Mouse (Mus musculus): ENCODE measurements around the gene Opalin. TPM values are rescaled to one million over a fixed set of nuclear protein-coding genes. Genes with fewer than 3 reads are reported as not detected.

Gene Opalin
- polyA plus RNA-seq, 1 experiment from 2014 or later: not detected

- no peak overlapping the region for H3K4me3 ChIP-seq
- H3K27me3 ChIP-seq (ENCODE audit: poor library complexity, severe bottlenecking): peaks cover 30% of the 10 kb centered on the region
- 87% methylated on average over 8 of the region's 8 CpGs for WGBS
- H3K4me1 ChIP-seq: peaks cover 18% of the 10 kb centered on the region
- no peak overlapping the region for H3K27ac ChIP-seq
- no peak for DNase-seq (ENCODE audit: extremely low spot score, low spot score)
- H3K36me3 ChIP-seq (replicated peaks): no peaks in the 10 kb centered on the region
- no peaks in the 10 kb centered on the region for H3K9me3 ChIP-seq
Observed at GRCm38 (mm10) chr19:41101390-41101789, 24.5 kb upstream of the Opalin start.

- H3K27me3 ChIP-seq (ENCODE audit: poor library complexity, severe bottlenecking): peaks cover 27% of the 10 kb centered on the region
- WGBS: 94% methylated on average over 7 of the region's 7 CpGs
- DNase-seq (ENCODE audit: extremely low spot score, low spot score): no peak
- H3K27ac ChIP-seq: no peak overlapping the region
- H3K36me3 ChIP-seq (replicated peaks): no peaks in the 10 kb centered on the region
- no peak overlapping the region for H3K4me3 ChIP-seq
- peaks cover 17% of the 10 kb centered on the region for H3K4me1 ChIP-seq
- H3K9me3 ChIP-seq: no peaks in the 10 kb centered on the region
Observed at GRCm38 (mm10) chr19:41100863-41101262, 23.9 kb upstream of the Opalin start.

GRCm38 (mm10) chr19:41097038-41097437 lies 20.1 kb upstream of the Opalin start:
- Histone ChIP-seq H3K4me3 (no peak overlapping the region), H3K27ac (no peak overlapping the region), H3K4me1 (peaks cover 11% of the 10 kb centered on the region), H3K36me3 (replicated peaks) (no peaks in the 10 kb centered on the region), H3K27me3 (ENCODE audit: poor library complexity, severe bottlenecking) (0 out of 2 replicates have a peak, but pooled peaks cover 12% of the 10 kb centered on the region), H3K9me3 (no peaks in the 10 kb centered on the region)
- WGBS: 68% methylated on average over 4 of the region's 4 CpGs
- DNase-seq (ENCODE audit: extremely low spot score, low spot score): no peak

GRCm38 (mm10) chr19:41091901-41092300 lies 15.0 kb upstream of the Opalin start:
- DNase-seq (ENCODE audit: extremely low spot score, low spot score): no peak
- H3K36me3 ChIP-seq (replicated peaks): no peaks in the 10 kb centered on the region
- no peak overlapping the region for H3K4me3 ChIP-seq
- peaks cover 17% of the 10 kb centered on the region for H3K4me1 ChIP-seq
- H3K27me3 ChIP-seq (ENCODE audit: poor library complexity, severe bottlenecking): peaks cover 31% of the 10 kb centered on the region
- no peak overlapping the region for H3K27ac ChIP-seq
- 78% methylated on average over 2 of the region's 2 CpGs for WGBS
- H3K9me3 ChIP-seq: no peaks in the 10 kb centered on the region

DNA sequence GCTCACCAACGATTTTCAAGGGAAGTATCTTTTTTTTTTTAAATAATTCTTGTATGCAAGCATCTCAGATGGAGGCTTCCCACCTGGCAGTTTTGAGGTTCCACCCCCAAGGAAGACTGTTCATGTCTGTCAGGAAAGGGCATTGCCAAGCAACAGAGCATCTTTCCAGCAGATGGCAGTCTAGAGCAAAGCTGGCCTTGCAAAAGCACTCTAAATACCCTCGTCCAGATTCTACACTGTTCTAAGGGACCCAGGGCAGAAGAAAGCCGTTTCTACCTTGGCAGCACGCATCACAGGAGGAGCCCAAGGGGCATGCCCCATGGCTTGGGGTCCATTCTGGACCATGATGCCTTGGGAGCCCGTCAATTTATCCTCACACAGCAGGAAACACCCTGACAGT lies 12.9 kb upstream of the Opalin start:
- H3K4me3 ChIP-seq: no peak overlapping the region
- WGBS: 15% methylated on average over 5 of the region's 5 CpGs
- no peak overlapping the region for H3K27ac ChIP-seq
- no peaks in the 10 kb centered on the region for H3K36me3 ChIP-seq (replicated peaks)
- DNase-seq (ENCODE audit: extremely low spot score, low spot score): peak; percentile 64
- H3K9me3 ChIP-seq: no peaks in the 10 kb centered on the region
- peaks cover 17% of the 10 kb centered on the region for H3K4me1 ChIP-seq
- H3K27me3 ChIP-seq (ENCODE audit: poor library complexity, severe bottlenecking): peaks cover 31% of the 10 kb centered on the region

- WGBS: 43% methylated on average over 18 of the region's 18 CpGs
Observed at GRCm38 (mm10) chr19:41088491-41088890, 11.6 kb upstream of the Opalin start.

DNA sequence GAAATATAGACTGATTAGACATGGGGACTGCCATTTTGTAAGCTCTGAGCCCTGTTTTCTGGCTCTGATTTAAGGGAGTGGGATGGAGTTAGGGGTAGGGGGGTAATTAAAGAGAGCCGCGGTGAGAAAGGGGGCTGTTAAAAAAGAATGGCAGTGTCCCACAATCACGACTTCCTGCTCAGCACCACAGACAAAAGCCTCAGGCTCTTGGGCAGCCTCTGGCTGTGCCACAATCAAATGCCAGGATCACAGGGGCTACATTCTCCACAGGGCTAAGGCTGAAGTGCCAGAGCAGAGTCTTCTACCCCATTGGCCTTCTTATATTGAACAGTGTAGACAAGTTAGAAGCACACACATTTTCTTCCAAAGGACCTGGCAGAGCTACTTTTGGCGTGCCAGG lies 11.0 kb upstream of the Opalin start:
- Histone ChIP-seq H3K9me3 (no peaks in the 10 kb centered on the region), H3K27ac (no peak overlapping the region), H3K36me3 (replicated peaks) (no peaks in the 10 kb centered on the region), H3K4me3 (no peak overlapping the region), H3K27me3 (ENCODE audit: poor library complexity, severe bottlenecking) (peaks cover 31% of the 10 kb centered on the region), H3K4me1 (peaks cover 17% of the 10 kb centered on the region)
- 64% methylated on average over 4 of the region's 4 CpGs for WGBS
- DNase-seq (ENCODE audit: extremely low spot score, low spot score): no peak

More at GRCm38 (mm10) chr19:41088491-41088890, 11.6 kb upstream of the Opalin start:
- no peak for DNase-seq (ENCODE audit: extremely low spot score, low spot score)
- peaks cover 31% of the 10 kb centered on the region for H3K27me3 ChIP-seq (ENCODE audit: poor library complexity, severe bottlenecking)
- H3K9me3 ChIP-seq: no peaks in the 10 kb centered on the region
- peak overlapping the region; percentile 48; the same call in 1 of the 2 replicates for H3K27ac ChIP-seq
- no peaks in the 10 kb centered on the region for H3K36me3 ChIP-seq (replicated peaks)
- peak overlapping the region; percentile 20 for H3K4me3 ChIP-seq
- peaks cover 17% of the 10 kb centered on the region for H3K4me1 ChIP-seq

GRCm38 (mm10) chr19:41086700-41087099 lies 9.8 kb upstream of the Opalin start:
- no peak overlapping the region for H3K27ac ChIP-seq
- no peaks in the 10 kb centered on the region for H3K9me3 ChIP-seq
- H3K4me1 ChIP-seq: peaks cover 22% of the 10 kb centered on the region
- H3K27me3 ChIP-seq (ENCODE audit: poor library complexity, severe bottlenecking): peaks cover 31% of the 10 kb centered on the region
- 4% methylated on average over 2 of the region's 2 CpGs for WGBS
- peak; percentile 80 for DNase-seq (ENCODE audit: extremely low spot score, low spot score)
- no peaks in the 10 kb centered on the region for H3K36me3 ChIP-seq (replicated peaks)
- no peak overlapping the region for H3K4me3 ChIP-seq

DNA sequence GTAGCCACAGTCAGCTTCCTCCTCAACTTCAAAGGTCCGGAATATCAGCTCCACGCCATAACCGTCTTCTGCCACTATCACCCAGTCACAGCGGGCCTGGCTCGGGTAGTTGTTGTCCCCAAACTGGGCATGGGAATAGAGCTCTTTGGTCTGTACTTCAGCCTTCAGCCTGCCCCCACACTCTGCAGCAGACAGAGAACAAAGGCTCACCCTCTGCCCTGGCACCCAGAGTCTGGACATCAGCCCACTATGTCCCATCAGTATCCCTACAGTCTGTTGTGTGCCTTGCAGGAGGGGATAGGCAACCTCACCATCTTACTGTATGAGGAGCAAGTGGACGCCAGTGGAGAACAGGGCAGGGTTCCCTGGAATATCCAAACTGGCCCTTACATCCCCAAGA lies 9.4 kb upstream of the Opalin start:
- peaks cover 31% of the 10 kb centered on the region for H3K27me3 ChIP-seq (ENCODE audit: poor library complexity, severe bottlenecking)
- no peaks in the 10 kb centered on the region for H3K9me3 ChIP-seq
- DNase-seq (ENCODE audit: extremely low spot score, low spot score): no peak
- H3K4me3 ChIP-seq: no peak overlapping the region
- H3K27ac ChIP-seq: no peak overlapping the region
- H3K36me3 ChIP-seq (replicated peaks): no peaks in the 10 kb centered on the region
- 85% methylated on average over 6 of the region's 6 CpGs for WGBS
- peaks cover 26% of the 10 kb centered on the region for H3K4me1 ChIP-seq

DNA sequence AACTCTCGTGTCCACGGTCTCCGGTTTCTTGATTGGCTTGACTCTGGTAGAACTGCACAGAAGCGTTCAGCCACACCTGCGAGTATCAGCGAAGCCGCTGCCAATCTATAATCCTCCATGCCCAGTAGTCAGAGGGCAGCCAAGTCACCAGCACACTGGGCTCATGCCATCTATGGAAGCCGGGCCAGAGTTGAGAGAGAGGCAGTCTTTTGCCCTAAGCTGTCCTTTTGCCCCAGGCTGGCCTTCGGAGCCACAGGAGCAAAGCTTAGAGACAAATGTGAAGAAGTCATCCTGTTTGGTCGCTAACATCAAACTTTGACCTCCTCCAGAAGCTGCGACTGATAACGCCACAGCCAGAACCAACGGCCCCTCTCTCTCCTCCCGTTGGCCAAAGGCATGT lies 6.7 kb upstream of the Opalin start:
- H3K36me3 ChIP-seq (replicated peaks): no peaks in the 10 kb centered on the region
- H3K4me1 ChIP-seq: peaks cover 22% of the 10 kb centered on the region
- WGBS: 92% methylated on average over 14 of the region's 14 CpGs
- no peak for DNase-seq (ENCODE audit: extremely low spot score, low spot score)
- no peak overlapping the region for H3K4me3 ChIP-seq
- no peak overlapping the region for H3K27ac ChIP-seq
- no peaks in the 10 kb centered on the region for H3K9me3 ChIP-seq
- peaks cover 20% of the 10 kb centered on the region for H3K27me3 ChIP-seq (ENCODE audit: poor library complexity, severe bottlenecking)

- Histone ChIP-seq H3K27ac (peak overlapping the region; percentile 74), H3K36me3 (replicated peaks) (no peaks in the 10 kb centered on the region), H3K27me3 (ENCODE audit: poor library complexity, severe bottlenecking) (peaks cover 3% of the 10 kb centered on the region; the same call in 1 of the 2 replicates), H3K4me1 (peaks cover 13% of the 10 kb centered on the region), H3K9me3 (no peaks in the 10 kb centered on the region), H3K4me3 (no peak overlapping the region)
- DNase-seq (ENCODE audit: extremely low spot score, low spot score): no peak
- WGBS: 62% methylated on average over 3 of the region's 3 CpGs
Observed at GRCm38 (mm10) chr19:41081589-41081988, 4.7 kb upstream of the Opalin start.

DNA sequence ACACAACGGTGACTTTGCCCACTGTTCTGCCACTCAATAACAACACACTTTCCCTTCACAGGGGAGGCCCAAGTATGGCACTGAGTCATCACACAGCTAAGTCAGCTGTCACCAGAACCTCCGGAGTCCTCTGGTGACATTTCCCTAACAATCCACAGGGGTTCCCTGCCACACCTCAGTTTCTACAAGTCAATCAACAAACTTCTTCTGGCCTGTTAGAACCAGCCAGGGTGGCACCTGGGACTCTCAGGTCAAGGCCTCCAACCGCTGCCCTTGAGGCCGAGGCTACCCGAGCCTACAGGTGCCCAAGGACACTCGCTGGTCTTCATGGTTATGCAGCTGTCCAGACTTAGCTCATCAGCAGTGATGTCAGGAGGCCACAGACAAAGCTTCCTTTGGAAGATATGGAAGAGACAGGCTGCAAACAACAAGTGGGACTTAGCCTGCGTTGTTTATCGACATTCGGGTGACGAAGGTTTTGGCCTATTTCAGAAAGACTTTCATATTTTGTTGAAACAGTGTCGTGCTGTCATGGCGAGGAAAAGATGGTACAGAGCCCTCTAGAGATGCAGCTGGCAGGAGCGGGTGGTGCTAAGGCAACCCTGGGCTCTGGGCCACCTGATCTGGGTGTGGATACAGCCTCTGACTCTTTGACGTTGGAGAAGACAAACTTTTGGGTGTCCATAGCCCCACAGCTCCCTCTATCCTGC lies 3.0 kb downstream of the Opalin start:
- H3K36me3 ChIP-seq (replicated peaks): no peaks in the 10 kb centered on the region
- H3K27me3 ChIP-seq (ENCODE audit: poor library complexity, severe bottlenecking): no peaks in the 10 kb centered on the region
- DNase-seq (ENCODE audit: extremely low spot score, low spot score): no peak
- H3K9me3 ChIP-seq: no peaks in the 10 kb centered on the region
- 92% methylated on average over 14 of the region's 14 CpGs for WGBS
- no peak overlapping the region for H3K27ac ChIP-seq
- no peaks in the 10 kb centered on the region for H3K4me1 ChIP-seq
- no peak overlapping the region for H3K4me3 ChIP-seq

DNA sequence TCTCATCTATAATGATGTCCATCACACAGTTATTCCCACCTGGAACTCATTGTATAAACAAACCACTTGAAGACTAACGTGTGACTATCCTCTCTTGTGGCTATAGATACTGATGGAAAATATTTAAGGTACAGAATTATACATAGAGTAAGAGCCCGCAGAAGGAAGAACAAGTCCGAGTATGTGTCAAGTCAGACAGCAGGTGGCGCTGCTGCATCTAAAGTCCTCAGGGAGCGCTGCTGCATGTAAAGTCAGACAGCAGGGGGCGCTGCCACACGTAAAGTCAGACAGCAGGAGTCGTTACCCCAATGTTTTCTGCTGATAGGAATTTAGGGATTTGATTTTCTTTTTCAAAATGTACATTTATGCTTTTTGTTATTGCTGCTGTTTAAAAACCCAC lies 5.4 kb downstream of the Opalin start:
- peak; percentile 83 for DNase-seq (ENCODE audit: extremely low spot score, low spot score)
- no peak overlapping the region for H3K4me3 ChIP-seq
- no peaks in the 10 kb centered on the region for H3K36me3 ChIP-seq (replicated peaks)
- H3K4me1 ChIP-seq: no peaks in the 10 kb centered on the region
- 9% methylated on average over 8 of the region's 8 CpGs for WGBS
- H3K27ac ChIP-seq: no peak overlapping the region
- H3K9me3 ChIP-seq: no peaks in the 10 kb centered on the region
- H3K27me3 ChIP-seq (ENCODE audit: poor library complexity, severe bottlenecking): no peaks in the 10 kb centered on the region

All from forebrain, embryonic 10.5 days (tissue).